Mouse (Mus musculus) midbrain, postnatal 0 days (tissue): Measurements from ENCODE around the gene Vmn1r35. TPM values are rescaled to one million over a fixed set of nuclear protein-coding genes. Genes with fewer than 3 reads are reported as not detected.
"Not testable (repeated sequence)": the region's sequence is repeated elsewhere in the genome, so short reads cannot be mapped to it uniquely, and the experiment has no call there.

Experiments used
- ATAC-seq: fragments of 200-750 bp; cut with Nextera tagmentation; 2 replicates; pipeline ENCODE4 v1.8.0; 2017; ENCODE audit warnings: moderate number of reproducible peaks, mild to moderate bottlenecking, moderate TSS enrichment, moderate library complexity; ENCODE audit not compliant: low FRiP score
- DNase-seq: peaks from one replicate; pipeline ENCODE4 v3.0.0-alpha.2; 2015; ENCODE audit warnings: low spot score
- H3K27ac ChIP-seq: fragments of 300-500 bp; sonication (generic); 2 replicates; pipeline ENCODE4 v1.5.1; 2014; ENCODE audit warnings: low read depth, mild to moderate bottlenecking, low read length, mixed read lengths
- H3K27me3 ChIP-seq: fragments of 300-500 bp; sonication (generic); 2 replicates; pipeline ENCODE4 v1.6.1; 2014; ENCODE audit warnings: low read length, control low read depth, mixed read lengths; ENCODE audit not compliant: insufficient read depth
- H3K36me3 ChIP-seq: fragments of 300-500 bp; sonication (generic); 2 replicates; pipeline ENCODE4 v1.6.1; 2014; ENCODE audit warnings: low read length, control low read depth, mixed read lengths; ENCODE audit not compliant: insufficient read depth
- H3K4me1 ChIP-seq: fragments of 300-500 bp; sonication (generic); 2 replicates; pipeline ENCODE4 v1.6.1; 2014; ENCODE audit warnings: mild to moderate bottlenecking, control low read depth, antibody characterized with exemption, low read length, mixed read lengths; ENCODE audit not compliant: insufficient read depth
- H3K4me2 ChIP-seq: fragments of 300-500 bp; sonication (generic); 2 replicates; pipeline ENCODE4 v1.6.1; 2014; ENCODE audit warnings: low read depth, mild to moderate bottlenecking, low read length, mixed read lengths; ENCODE audit not compliant: poor library complexity, severe bottlenecking
- H3K4me3 ChIP-seq: fragments of 300-500 bp; sonication (generic); 2 replicates; pipeline ENCODE4 v1.5.1; 2014; ENCODE audit warnings: low read depth, mild to moderate bottlenecking, low read length, moderate library complexity
- H3K9ac ChIP-seq: fragments of 300-500 bp; sonication (generic); replicated peaks from 2 replicates; pipeline ENCODE4 v1.6.1; 2014; ENCODE audit warnings: mild to moderate bottlenecking, low read length, moderate library complexity, mixed read lengths; ENCODE audit not compliant: poor library complexity, severe bottlenecking
- H3K9me3 ChIP-seq: fragments of 300-500 bp; sonication (generic); 2 replicates; pipeline ENCODE4 v1.6.1; 2016; ENCODE audit warnings: low read length, control low read depth
- CTCF ChIP-seq: IDR thresholded peaks from 2 replicates; pipeline ENCODE4 v1.5.1; 2016; ENCODE audit warnings: antibody characterized with exemption, mild to moderate bottlenecking
- WGBS: fragments of 180-500 bp; shearing (Covaris S2); extraction: QIAGEN DNeasy Blood & Tissue Kit; methylation state at CpG from one replicate; pipeline ENCODE4 v1.1.7; 2014; 5-methylcytosine and 5-hydroxymethylcytosine counted together
- polyA plus RNA-seq: library from polyadenylated mRNA; unstranded; fragments of >200 nt; fragmentation: Nextera tagmentation; extraction: Ambion mirVana; gene quantifications from 2 replicates; pipeline ENCODE4 v1.2.1, GENCODE M21; 2015
- total RNA-seq: library from RNA; depleted of rRNA; stranded (reverse); fragments of >200 nt; gene quantifications from 2 replicates; pipeline ENCODE4 v1.2.3, GENCODE M21; 2014; rRNA removed

Gene Vmn1r35
- total RNA-seq (not detected in 2 replicates), polyA plus RNA-seq (not detected in 2 replicates)

GRCm38 (mm10) chr6:66685806-66686205, at the start of gene Vmn1r35:
Vmn1r35 (minus strand) TSS chr6:66685906.
- Histone ChIP-seq H3K27ac (no peak within 1 kb of the TSS), H3K4me1 (no peaks in the 10 kb centered on the region), H3K9ac (no peak within 1 kb of the TSS), H3K27me3 (no peaks in the 10 kb centered on the region), H3K4me2 (no peak within 1 kb of the TSS), H3K36me3 (no peaks in the 10 kb centered on the region), H3K4me3 (no peak within 1 kb of the TSS), H3K9me3 (no peaks in the 10 kb centered on the region)
- ATAC-seq (no peak), DNase-seq (no peak)
- TF ChIP-seq CTCF: no peak
- WGBS: 82% methylated on average over 3 of the region's 3 CpGs

GRCm38 (mm10) chr6:66729082-66729481, 43.4 kb upstream of the Vmn1r35 start, which contains the start of gene Vmn1r37:
Vmn1r37 (plus strand) TSS chr6:66729382.
- not testable (repeated sequence) for H3K36me3 ChIP-seq, ATAC-seq

GRCm38 (mm10) chr6:66719068-66719467, 33.4 kb upstream of the Vmn1r35 start, which contains the start of gene Vmn1r36:
Vmn1r36 (minus strand) TSS chr6:66719168.
- not testable (repeated sequence) for H3K27me3 ChIP-seq, H3K27ac ChIP-seq, H3K9ac ChIP-seq, H3K4me3 ChIP-seq, DNase-seq, H3K4me1 ChIP-seq, H3K9me3 ChIP-seq, H3K36me3 ChIP-seq, H3K4me2 ChIP-seq, ATAC-seq
- WGBS: 58% methylated on average over 2 of the region's 2 CpGs

More at GRCm38 (mm10) chr6:66729082-66729481, 43.4 kb upstream of the Vmn1r35 start, which contains the start of gene Vmn1r37:
- not testable (repeated sequence) for H3K4me3 ChIP-seq, H3K9ac ChIP-seq, H3K27me3 ChIP-seq, H3K4me2 ChIP-seq, H3K9me3 ChIP-seq, H3K27ac ChIP-seq, H3K4me1 ChIP-seq, DNase-seq

- ATAC-seq: no peak
- Histone ChIP-seq H3K9me3 (no peaks in the 10 kb centered on the region), H3K36me3 (no peaks in the 10 kb centered on the region), H3K9ac (no peak overlapping the region), H3K4me2 (no peak overlapping the region), H3K4me3 (no peak overlapping the region), H3K4me1 (no peaks in the 10 kb centered on the region), H3K27ac (no peak overlapping the region), H3K27me3 (no peaks in the 10 kb centered on the region)
- DNase-seq: no peak
- WGBS: 82% methylated on average over 3 of the region's 3 CpGs
- TF ChIP-seq CTCF: no peak
Observed at GRCm38 (mm10) chr6:66713854-66714253, 28.1 kb upstream of the Vmn1r35 start.

GRCm38 (mm10) chr6:66708901-66709300, 23.2 kb upstream of the Vmn1r35 start:
- no peaks in the 10 kb centered on the region for H3K4me1 ChIP-seq
- no peak overlapping the region for H3K9ac ChIP-seq
- no peaks in the 10 kb centered on the region for H3K36me3 ChIP-seq
- no peak overlapping the region for H3K4me3 ChIP-seq
- H3K27ac ChIP-seq: no peak overlapping the region
- TF ChIP-seq CTCF: no peak
- DNase-seq: no peak
- no peaks in the 10 kb centered on the region for H3K9me3 ChIP-seq
- ATAC-seq: no peak
- H3K27me3 ChIP-seq: no peaks in the 10 kb centered on the region
- no peak overlapping the region for H3K4me2 ChIP-seq

- 97% methylated on average over 1 of the region's 1 CpGs for WGBS
- H3K9me3 ChIP-seq: no peaks in the 10 kb centered on the region
- no peak within 1 kb of the TSS for H3K27ac ChIP-seq
- H3K4me1 ChIP-seq: no peaks in the 10 kb centered on the region
- no peak within 1 kb of the TSS for H3K4me2 ChIP-seq
- TF ChIP-seq CTCF: no peak
- DNase-seq: no peak
- H3K9ac ChIP-seq: no peak within 1 kb of the TSS
- H3K4me3 ChIP-seq: no peak within 1 kb of the TSS
- H3K36me3 ChIP-seq: no peaks in the 10 kb centered on the region
- ATAC-seq: no peak
- H3K27me3 ChIP-seq: no peaks in the 10 kb centered on the region
Observed at GRCm38 (mm10) chr6:66643779-66644178, 41.9 kb downstream of the Vmn1r35 start, which contains the start of gene Vmn1r34. Vmn1r34 (minus strand) TSS chr6:66643879.

Other genes starting within 250 kb of the Vmn1r35 start
- gene Mad2l1, start 150.5 kb downstream of the Vmn1r35 start, total RNA-seq: 6.7 and 6.8 TPM in 2 replicates
- 11.5 and 11.6 TPM in 2 replicates for gene Mad2l1, start 150.5 kb downstream of the Vmn1r35 start, polyA plus RNA-seq
- gene Vmn1r32, start 125.8 kb downstream of the Vmn1r35 start, total RNA-seq: 0.22 TPM in 1 of 2 replicates, not detected in the other
- not detected in 2 replicates for gene Vmn1r32, start 125.8 kb downstream of the Vmn1r35 start, polyA plus RNA-seq
- not detected in 2 replicates for gene Vmn1r33, start 67.6 kb downstream of the Vmn1r35 start, total RNA-seq
- gene Vmn1r33, start 67.6 kb downstream of the Vmn1r35 start, polyA plus RNA-seq: not detected in 2 replicates
- not detected in 2 replicates for gene Vmn1r34, start 42.0 kb downstream of the Vmn1r35 start, total RNA-seq
- gene Vmn1r34, start 42.0 kb downstream of the Vmn1r35 start, polyA plus RNA-seq: not detected in 2 replicates
- gene Vmn1r36, start 33.3 kb upstream of the Vmn1r35 start, total RNA-seq: not detected in 2 replicates
- not detected in 2 replicates for gene Vmn1r36, start 33.3 kb upstream of the Vmn1r35 start, polyA plus RNA-seq
- not detected in 2 replicates for gene Vmn1r37, start 43.5 kb upstream of the Vmn1r35 start, total RNA-seq
- gene Vmn1r37, start 43.5 kb upstream of the Vmn1r35 start, polyA plus RNA-seq: not detected in 2 replicates
- gene Vmn1r38, start 96.7 kb upstream of the Vmn1r35 start, total RNA-seq: not detected in 2 replicates
- gene Vmn1r38, start 96.7 kb upstream of the Vmn1r35 start, polyA plus RNA-seq: not detected in 2 replicates
- gene Vmn1r39, start 124.7 kb upstream of the Vmn1r35 start, total RNA-seq: not detected in 2 replicates
- gene Vmn1r39, start 124.7 kb upstream of the Vmn1r35 start, polyA plus RNA-seq: not detected in 2 replicates
- 37.9 and 43.3 TPM in 2 replicates for gene Gng12, start 210.5 kb upstream of the Vmn1r35 start, total RNA-seq
- 60.1 and 62.4 TPM in 2 replicates for gene Gng12, start 210.5 kb upstream of the Vmn1r35 start, polyA plus RNA-seq